Mouse (Mus musculus): ENCODE measurements around the gene Mfsd12. TPM values are rescaled to one million over a fixed set of nuclear protein-coding genes. Genes with fewer than 3 reads are reported as not detected.

Mfsd12 gene
- total RNA-seq, 2 experiments from 2014 or later: 37.0 to 40.8 TPM

GRCm38 (mm10) chr10:81400371-81401204 lies 43.3 kb downstream of the Mfsd12 start:
- no peak for DNase-seq (ENCODE audit: low spot score in 2 of 2)

GRCm38 (mm10) chr10:81401205-81401520 lies 43.9 kb downstream of the Mfsd12 start:
- no peak for DNase-seq (ENCODE audit: low spot score in 2 of 2)

GRCm38 (mm10) chr10:81401521-81402226 lies 44.4 kb downstream of the Mfsd12 start:
- peak in 1 of 2 experiments; percentile 68 for DNase-seq (ENCODE audit: low spot score in 2 of 2)

GRCm38 (mm10) chr10:81402227-81402765 lies 45.0 kb downstream of the Mfsd12 start:
- no peak for DNase-seq (ENCODE audit: low spot score in 2 of 2)

GRCm38 (mm10) chr10:81403511-81403910 lies 46.2 kb downstream of the Mfsd12 start:
- no peak for DNase-seq (ENCODE audit: low spot score in 2 of 2)

GRCm38 (mm10) chr10:81404082-81404481 lies 46.8 kb downstream of the Mfsd12 start:
- DNase-seq (ENCODE audit: low spot score in 2 of 2): no peak

GRCm38 (mm10) chr10:81404720-81405119 lies 47.4 kb downstream of the Mfsd12 start:
- DNase-seq (ENCODE audit: low spot score in 2 of 2): no peak

GRCm38 (mm10) chr10:81405588-81406201 lies 48.4 kb downstream of the Mfsd12 start:
- DNase-seq (ENCODE audit: low spot score in 2 of 2): peak in 1 of 2 experiments; percentile 74

GRCm38 (mm10) chr10:81406504-81407440 lies 49.5 kb downstream of the Mfsd12 start:
- DNase-seq (ENCODE audit: low spot score in 2 of 2): no peak

- peak in 1 of 2 experiments; percentile 58 for DNase-seq (ENCODE audit: low spot score in 2 of 2)
Measured at GRCm38 (mm10) chr10:81407539-81408423, 50.5 kb downstream of the Mfsd12 start.

- DNase-seq (ENCODE audit: low spot score in 2 of 2): no peak
Measured at GRCm38 (mm10) chr10:81408424-81408729, 51.1 kb downstream of the Mfsd12 start.

GRCm38 (mm10) chr10:81408871-81409291 lies 51.6 kb downstream of the Mfsd12 start:
- peak; percentile 71 to 78 for DNase-seq (ENCODE audit: low spot score in 2 of 2)

GRCm38 (mm10) chr10:81409330-81409729 lies 52.0 kb downstream of the Mfsd12 start:
- no peak for DNase-seq (ENCODE audit: low spot score in 2 of 2)

- DNase-seq (ENCODE audit: low spot score in 2 of 2): no peak
Measured at GRCm38 (mm10) chr10:81410350-81410749, 53.1 kb downstream of the Mfsd12 start.

- DNase-seq (ENCODE audit: low spot score in 2 of 2): no peak
Measured at GRCm38 (mm10) chr10:81410981-81411380, 53.7 kb downstream of the Mfsd12 start.

- peak; percentile 78 for DNase-seq (ENCODE audit: low spot score in 2 of 2)
Measured at GRCm38 (mm10) chr10:81411471-81412400, 54.4 kb downstream of the Mfsd12 start.

- DNase-seq (ENCODE audit: low spot score in 2 of 2): no peak
Measured at GRCm38 (mm10) chr10:81412586-81413309, 55.5 kb downstream of the Mfsd12 start.

All from layer of hippocampus, postnatal 10 days (tissue).